Mouse (Mus musculus): ENCODE measurements at regions not wholly inside any gene's neighbourhood (a gene's known extent, or its start where the extent isn't known, plus 50 kb on each side); places are given as distances from the start of the nearest gene placed in this dataset.

GRCm38 (mm10) chr11:17460024-17460919 is 202.9 kb downstream of the C1d start:
- TF ChIP-seq POLR2A (IDR thresholded peaks at IDR 0.05; ENCODE audit: extremely low read depth, insufficient read depth, low read length) (no peak), CTCF (IDR thresholded peaks at IDR 0.05; ENCODE audit: extremely low read depth, insufficient read depth, low read length) (peak; percentile 23; the same call in 1 of the 2 replicates)
- H3K4me3 ChIP-seq (ENCODE audit: insufficient read depth, low read length) = no peak overlapping the region
- H3K4me1 ChIP-seq (ENCODE audit: control insufficient read depth, insufficient read depth, low read length) = no peaks in the 10 kb centered on the region
- no peak overlapping the region for H3K27ac ChIP-seq (ENCODE audit: insufficient read depth, low read length)

DNA sequence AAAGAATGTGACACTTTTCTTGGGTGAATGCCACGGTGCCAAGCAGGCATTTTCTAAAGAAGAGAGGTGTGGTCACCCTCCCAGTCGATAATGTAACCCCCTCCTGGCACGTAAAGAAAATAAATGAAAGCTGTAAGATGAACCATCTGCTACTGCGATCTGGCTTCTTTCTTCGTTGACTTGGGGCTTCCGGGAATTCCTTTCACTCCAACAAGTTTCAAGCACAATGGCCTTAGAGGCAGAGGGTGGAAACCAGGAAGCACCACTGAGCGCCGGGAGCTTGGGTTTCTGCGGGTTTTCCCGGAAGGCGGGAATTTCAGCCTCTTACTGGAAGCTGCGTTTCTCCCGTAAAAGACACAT is 203.5 kb downstream of the C1d start:
- Histone ChIP-seq H3K27ac (ENCODE audit: insufficient read depth, low read length) (no peak overlapping the region), H3K4me1 (ENCODE audit: control insufficient read depth, insufficient read depth, low read length) (no peaks in the 10 kb centered on the region), H3K4me3 (ENCODE audit: insufficient read depth, low read length) (no peak overlapping the region)
- no peak for TF ChIP-seq CTCF (IDR thresholded peaks at IDR 0.05; ENCODE audit: extremely low read depth, insufficient read depth, low read length)
- no peak for TF ChIP-seq POLR2A (IDR thresholded peaks at IDR 0.05; ENCODE audit: extremely low read depth, insufficient read depth, low read length)

- no peaks in the 10 kb centered on the region for H3K4me1 ChIP-seq (ENCODE audit: control insufficient read depth, insufficient read depth, low read length)
- no peak overlapping the region for H3K4me3 ChIP-seq (ENCODE audit: insufficient read depth, low read length)
- TF ChIP-seq CTCF (IDR thresholded peaks at IDR 0.05; ENCODE audit: extremely low read depth, insufficient read depth, low read length) (no peak), POLR2A (IDR thresholded peaks at IDR 0.05; ENCODE audit: extremely low read depth, insufficient read depth, low read length) (no peak)
- no peak overlapping the region for H3K27ac ChIP-seq (ENCODE audit: insufficient read depth, low read length)
Observed at GRCm38 (mm10) chr11:17461701-17462100, 204.3 kb downstream of the C1d start.

DNA sequence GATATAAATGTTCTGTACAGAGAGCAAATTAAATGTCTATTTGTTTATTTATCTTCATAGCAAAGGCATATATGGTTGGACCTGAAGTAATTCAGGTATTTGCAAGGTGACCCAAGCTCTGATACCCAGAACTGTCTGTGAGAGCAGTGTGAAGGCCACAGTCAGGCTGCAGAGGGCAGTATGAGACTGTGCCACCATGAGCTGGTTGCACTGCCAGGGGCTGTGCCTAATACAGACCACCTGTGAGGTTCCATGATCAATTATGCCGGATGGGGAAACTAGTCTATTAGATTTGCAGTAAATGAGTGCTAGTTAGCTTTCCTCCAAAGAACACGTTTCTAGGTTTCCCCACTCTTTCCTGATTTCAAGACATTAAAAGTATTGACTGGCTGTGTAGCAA is 207.5 kb downstream of the C1d start:
- Histone ChIP-seq H3K4me1 (ENCODE audit: control insufficient read depth, insufficient read depth, low read length) (no peaks in the 10 kb centered on the region), H3K4me3 (ENCODE audit: insufficient read depth, low read length) (no peak overlapping the region), H3K27ac (ENCODE audit: insufficient read depth, low read length) (no peak overlapping the region)
- TF ChIP-seq CTCF (IDR thresholded peaks at IDR 0.05; ENCODE audit: extremely low read depth, insufficient read depth, low read length) = peak; percentile 62
- TF ChIP-seq POLR2A (IDR thresholded peaks at IDR 0.05; ENCODE audit: extremely low read depth, insufficient read depth, low read length) = no peak

- TF ChIP-seq POLR2A (IDR thresholded peaks at IDR 0.05; ENCODE audit: extremely low read depth, insufficient read depth, low read length) (no peak), CTCF (IDR thresholded peaks at IDR 0.05; ENCODE audit: extremely low read depth, insufficient read depth, low read length) (no peak)
- no peak overlapping the region for H3K27ac ChIP-seq (ENCODE audit: insufficient read depth, low read length)
- H3K4me3 ChIP-seq (ENCODE audit: insufficient read depth, low read length) = no peak overlapping the region
Observed at GRCm38 (mm10) chr11:17468431-17469165, 211.2 kb downstream of the C1d start.

DNA sequence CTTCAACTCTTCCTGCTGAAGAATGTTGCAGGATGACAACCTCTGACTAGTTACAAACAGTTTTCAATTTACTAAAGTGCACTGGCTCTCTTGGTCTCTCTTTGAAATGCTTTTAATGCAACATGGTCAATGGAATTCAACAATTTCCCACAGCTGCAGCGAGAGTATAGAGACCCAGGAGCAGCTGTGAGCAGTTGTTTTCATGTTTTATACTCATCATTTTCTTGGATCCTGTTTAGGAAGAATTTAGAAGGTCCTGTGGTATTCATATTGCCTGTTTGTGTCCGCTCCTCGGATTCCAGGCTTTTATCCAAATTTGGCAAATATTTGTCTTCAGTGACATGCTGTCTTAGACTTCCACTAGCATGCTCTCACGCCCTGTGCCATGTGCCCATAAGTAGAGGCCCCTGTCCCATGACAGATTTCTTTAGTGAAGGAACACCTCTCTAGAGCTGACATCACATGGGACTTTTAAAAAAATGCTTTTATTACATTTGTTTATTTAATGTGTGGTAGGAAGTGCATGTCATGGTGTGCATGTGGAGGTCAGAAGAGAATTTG is 224.1 kb downstream of the C1d start:
- Histone ChIP-seq H3K27ac (ENCODE audit: insufficient read depth, low read length) (no peak overlapping the region), H3K4me1 (ENCODE audit: control insufficient read depth, insufficient read depth, low read length) (no peaks in the 10 kb centered on the region), H3K4me3 (ENCODE audit: insufficient read depth, low read length) (no peak overlapping the region)
- TF ChIP-seq POLR2A (IDR thresholded peaks at IDR 0.05; ENCODE audit: extremely low read depth, insufficient read depth, low read length) (no peak), CTCF (IDR thresholded peaks at IDR 0.05; ENCODE audit: extremely low read depth, insufficient read depth, low read length) (no peak)

More at GRCm38 (mm10) chr11:17468431-17469165, 211.2 kb downstream of the C1d start:
- no peaks in the 10 kb centered on the region for H3K4me1 ChIP-seq (ENCODE audit: control insufficient read depth, insufficient read depth, low read length)

GRCm38 (mm10) chr11:17483849-17484441 is 226.6 kb downstream of the C1d start:
- no peak overlapping the region for H3K27ac ChIP-seq (ENCODE audit: insufficient read depth, low read length)
- TF ChIP-seq POLR2A (IDR thresholded peaks at IDR 0.05; ENCODE audit: extremely low read depth, insufficient read depth, low read length) (no peak), CTCF (IDR thresholded peaks at IDR 0.05; ENCODE audit: extremely low read depth, insufficient read depth, low read length) (no peak)

DNA sequence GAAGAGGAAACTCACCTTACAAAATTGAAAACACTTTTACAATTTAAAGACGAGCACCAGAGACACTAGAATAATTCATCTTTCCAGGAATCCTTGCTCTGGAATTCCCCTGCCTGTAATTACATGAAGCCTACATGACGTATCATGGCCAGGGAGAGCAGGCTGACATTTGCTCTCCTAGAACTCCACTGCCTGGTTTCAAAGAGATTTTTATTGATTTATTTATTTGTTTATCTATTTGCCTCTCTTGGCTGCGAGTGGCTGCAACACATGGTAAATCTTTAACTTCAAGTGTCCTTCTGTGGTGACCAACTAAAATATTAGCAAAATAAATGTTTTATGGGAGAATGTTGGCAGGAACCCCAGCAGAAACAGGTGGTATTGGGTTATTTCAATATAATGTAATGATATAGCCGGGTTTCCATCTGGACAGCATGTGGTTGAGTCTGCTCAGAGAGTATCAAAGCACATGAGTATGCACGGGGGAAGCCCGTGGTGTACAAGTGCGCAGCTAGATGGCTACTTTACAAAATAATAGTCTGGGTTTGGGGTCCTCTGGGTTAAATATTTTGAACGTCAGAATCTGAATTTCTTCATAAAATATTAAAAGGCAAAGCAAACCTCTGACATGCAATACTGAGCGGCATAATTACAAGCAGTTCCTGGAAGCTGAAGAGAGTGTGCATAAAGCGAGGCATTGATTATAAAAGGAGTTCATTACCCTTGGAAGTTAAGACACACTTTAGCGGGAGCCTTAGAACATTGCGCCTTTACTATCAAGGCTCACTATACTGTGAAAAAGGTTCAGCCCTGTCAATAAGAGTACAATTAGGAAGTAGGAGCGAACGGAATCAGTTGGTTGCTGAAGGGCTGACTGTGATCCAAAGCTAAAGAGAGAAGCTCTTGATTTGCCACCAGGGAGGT is 244.0 kb downstream of the C1d start:
- TF ChIP-seq CTCF (IDR thresholded peaks at IDR 0.05; ENCODE audit: extremely low read depth, insufficient read depth, low read length) = no peak
- no peak for TF ChIP-seq POLR2A (IDR thresholded peaks at IDR 0.05; ENCODE audit: extremely low read depth, insufficient read depth, low read length)
- Histone ChIP-seq H3K4me3 (ENCODE audit: insufficient read depth, low read length) (no peak overlapping the region), H3K4me1 (ENCODE audit: control insufficient read depth, insufficient read depth, low read length) (no peaks in the 10 kb centered on the region), H3K27ac (ENCODE audit: insufficient read depth, low read length) (no peak overlapping the region)

More at GRCm38 (mm10) chr11:17483849-17484441, 226.6 kb downstream of the C1d start:
- Histone ChIP-seq H3K4me1 (ENCODE audit: control insufficient read depth, insufficient read depth, low read length) (no peaks in the 10 kb centered on the region), H3K4me3 (ENCODE audit: insufficient read depth, low read length) (no peak overlapping the region)
